Mouse (Mus musculus) thymus, adult 2 months (tissue): ENCODE data around the gene Fads1. TPM values are rescaled to one million over a fixed set of nuclear protein-coding genes. Genes with fewer than 3 reads are reported as not detected.

Experiments used
- DNase-seq: peaks from one replicate; pipeline ENCODE4 v3.0.0; 2021
- H3K27ac ChIP-seq: fragments of 200-500 bp; 2 replicates; pipeline ENCODE4 v1.5.1; 2012; ENCODE audit warnings: low read length, control low read depth; ENCODE audit not compliant: control insufficient read depth, insufficient read depth
- H3K27me3 ChIP-seq: fragments of 200-500 bp; 2 replicates; pipeline ENCODE4 v1.6.1; 2012; ENCODE audit warnings: mild to moderate bottlenecking, low read length, moderate library complexity, mixed read lengths; ENCODE audit not compliant: control insufficient read depth, insufficient read depth
- H3K36me3 ChIP-seq: fragments of 200-500 bp; 2 replicates; pipeline ENCODE4 v1.6.1; 2012; ENCODE audit warnings: mild to moderate bottlenecking, low read length, moderate library complexity; ENCODE audit not compliant: control insufficient read depth, insufficient read depth
- H3K4me1 ChIP-seq: fragments of 200-500 bp; replicated peaks from 2 replicates; pipeline ENCODE4 v1.6.1; 2012; ENCODE audit warnings: low read length; ENCODE audit not compliant: control insufficient read depth, insufficient read depth
- H3K4me3 ChIP-seq: fragments of 200-500 bp; 2 replicates; pipeline ENCODE4 v1.5.1; 2012; ENCODE audit warnings: mild to moderate bottlenecking, low read length, control low read depth, moderate library complexity; ENCODE audit not compliant: control insufficient read depth, insufficient read depth
- CTCF ChIP-seq: fragments of 200-500 bp; IDR thresholded peaks from 2 replicates; pipeline ENCODE4 v1.5.1; 2012; ENCODE audit warnings: mild to moderate bottlenecking, control low read depth, low read length, moderate library complexity, borderline replicate concordance; ENCODE audit not compliant: control insufficient read depth, poor library complexity, insufficient read depth; ENCODE audit errors: extremely low read depth
- POLR2A ChIP-seq: fragments of 200-500 bp; IDR thresholded peaks from 2 replicates; pipeline ENCODE4 v1.6.1; 2012; ENCODE audit warnings: mild to moderate bottlenecking, low read length, control low read depth, moderate library complexity; ENCODE audit not compliant: control insufficient read depth, poor library complexity, insufficient read depth; ENCODE audit errors: extremely low read depth
- WGBS: fragments of 180-500 bp; shearing (Covaris S2); methylation state at CpG from one replicate; pipeline ENCODE4 v1.1.7; 2018; 5-methylcytosine and 5-hydroxymethylcytosine counted together
- polyA plus RNA-seq: library from polyadenylated mRNA; depleted of rRNA; stranded (reverse); fragments of >200 nt; gene quantifications from 2 replicates; pipeline ENCODE4 v1.2.3, GENCODE M21; 2012

Fads1 gene
- polyA plus RNA-seq, 1 experiment, result 51.4 TPM

DNA sequence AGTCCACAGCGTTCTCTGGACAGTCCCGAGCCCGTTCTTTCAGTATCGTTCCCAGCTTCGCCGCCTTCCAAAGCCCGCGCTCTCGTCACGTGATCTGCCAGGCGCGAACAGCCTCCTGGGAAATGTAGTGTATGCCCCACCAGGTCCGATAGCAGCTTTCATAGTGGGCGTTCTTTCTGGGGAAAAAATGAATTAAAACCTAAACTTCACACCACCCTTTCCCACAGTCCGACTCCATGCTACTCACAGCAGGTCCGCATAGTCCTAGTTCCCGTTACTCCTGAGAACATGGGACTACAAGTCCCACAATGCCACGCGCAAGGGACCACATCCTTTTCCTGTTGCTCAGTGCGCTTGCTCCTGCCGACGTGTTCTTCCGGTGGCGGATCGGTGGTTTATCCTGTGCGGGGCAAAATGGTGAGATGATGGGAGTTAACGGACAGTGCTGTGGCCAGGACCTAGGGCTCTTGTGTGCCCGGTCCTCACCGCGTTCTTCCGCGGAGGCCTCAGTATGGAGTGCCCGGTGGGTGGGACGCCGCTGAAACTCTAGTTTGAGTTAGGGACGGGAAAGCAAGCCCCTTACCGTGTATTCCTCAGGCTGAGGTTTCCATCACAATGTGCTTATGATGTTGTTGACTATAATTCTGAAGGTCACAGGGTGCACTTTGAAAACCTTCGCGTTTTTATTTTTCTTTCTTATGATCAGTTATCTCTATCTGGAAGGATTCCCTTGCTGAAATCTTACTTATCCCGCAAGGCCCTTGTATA lies 21.3 kb downstream of the Fads1 start, which contains the start of the genes Tmem258 and Fen1:
Tmem258 (plus strand) TSS at position 167 of the 768 bp plus-strand sequence.
Fen1 (minus strand) TSS at position 322 of the 768 bp plus-strand sequence.
- H3K4me3 ChIP-seq, result peak within 1 kb of the TSS; percentile 79
- peak within 1 kb of the TSS; percentile 49 for H3K27ac ChIP-seq
- TF ChIP-seq CTCF (no peak), POLR2A (peak; percentile 38)
- WGBS, result under 1% methylated on average over 40 of the region's 40 CpGs
- H3K4me1 ChIP-seq, result peaks cover 3% of the 10 kb centered on the region; the same call in 1 of the 2 replicates
- H3K36me3 ChIP-seq, result peaks cover 20% of the 10 kb centered on the region
- H3K27me3 ChIP-seq, result no peaks in the 10 kb centered on the region
- peak; percentile 93 for DNase-seq

DNA sequence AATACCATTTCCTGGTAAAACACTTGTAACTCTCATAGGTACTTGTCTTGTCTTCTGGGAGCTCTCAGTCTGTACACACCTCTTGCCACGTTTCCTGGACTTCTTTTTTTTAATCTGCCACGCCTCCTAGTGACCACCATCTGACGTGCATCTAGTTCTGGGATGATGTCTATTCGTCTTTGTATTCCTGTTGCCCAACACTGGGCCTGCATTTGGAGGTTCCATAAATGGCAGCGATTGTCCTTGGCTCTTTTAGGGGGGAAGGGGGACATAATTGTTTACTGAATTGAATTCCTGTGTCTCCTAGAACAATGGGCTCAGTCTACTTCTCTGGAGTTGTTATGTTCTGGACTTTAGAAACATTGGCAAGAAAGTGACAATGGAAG lies 21.9 kb downstream of the Fads1 start:
- Histone ChIP-seq H3K4me1 (peaks cover 3% of the 10 kb centered on the region; the same call in 1 of the 2 replicates), H3K27me3 (no peaks in the 10 kb centered on the region), H3K36me3 (peaks cover 17% of the 10 kb centered on the region), H3K4me3 (no peak overlapping the region), H3K27ac (no peak overlapping the region)
- WGBS, result 2% methylated on average over 5 of the region's 5 CpGs
- TF ChIP-seq CTCF (no peak), POLR2A (no peak)
- DNase-seq, result peak; percentile 34

DNA sequence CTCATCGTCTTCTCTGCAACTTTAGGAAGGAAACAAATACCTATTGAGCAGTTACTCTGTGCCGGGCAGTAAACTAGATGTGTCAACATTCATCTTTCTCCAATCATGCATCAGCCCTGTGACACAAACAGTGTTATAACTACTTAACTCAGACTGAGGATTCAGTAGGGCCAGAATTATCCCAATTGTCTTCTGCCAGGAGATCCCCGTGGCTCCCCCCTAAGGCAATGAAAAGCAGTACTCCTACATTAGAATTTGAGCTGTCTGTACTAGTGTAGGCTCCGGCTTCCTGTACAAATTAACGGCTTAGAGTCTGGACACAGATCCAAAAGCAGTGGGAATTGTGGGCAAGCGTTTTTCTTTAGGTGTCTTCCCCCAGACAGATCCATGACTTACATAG lies 22.4 kb downstream of the Fads1 start:
- TF ChIP-seq CTCF (no peak), POLR2A (no peak)
- H3K27me3 ChIP-seq, result no peaks in the 10 kb centered on the region
- no peak overlapping the region for H3K4me3 ChIP-seq
- no peak for DNase-seq
- WGBS, result 78% methylated on average over 6 of the region's 6 CpGs
- H3K36me3 ChIP-seq, result peaks cover 13% of the 10 kb centered on the region; the same call in 1 of the 2 replicates
- H3K4me1 ChIP-seq, result peaks cover 3% of the 10 kb centered on the region; the same call in 1 of the 2 replicates
- H3K27ac ChIP-seq, result no peak overlapping the region

DNA sequence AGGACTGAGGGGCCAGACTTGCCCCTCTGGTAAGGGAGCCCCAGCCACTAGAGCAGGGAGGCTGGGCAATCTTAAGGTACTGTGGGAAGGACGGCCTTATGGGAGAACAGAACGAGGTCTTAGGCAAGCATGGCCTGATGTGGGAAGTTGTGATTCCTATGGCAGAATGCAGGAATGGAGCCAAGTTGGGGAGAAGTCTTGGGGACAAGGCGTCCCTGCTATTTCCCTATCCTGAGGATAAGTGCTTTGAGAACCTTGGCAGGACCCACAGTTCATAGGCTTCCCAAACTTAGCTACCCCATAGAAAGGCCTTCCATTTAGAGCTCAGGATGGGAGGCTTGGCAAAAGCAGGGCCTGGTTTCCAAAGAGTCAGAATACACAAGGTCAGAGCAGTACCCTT lies 26.2 kb downstream of the Fads1 start:
- H3K4me1 ChIP-seq, result no peaks in the 10 kb centered on the region
- H3K27ac ChIP-seq, result no peak overlapping the region
- no peaks in the 10 kb centered on the region for H3K27me3 ChIP-seq
- TF ChIP-seq POLR2A (no peak), CTCF (no peak)
- H3K36me3 ChIP-seq, result peaks cover 9% of the 10 kb centered on the region; the same call in 1 of the 2 replicates
- DNase-seq, result no peak
- no peak overlapping the region for H3K4me3 ChIP-seq
- 96% methylated on average over 3 of the region's 3 CpGs for WGBS

DNA sequence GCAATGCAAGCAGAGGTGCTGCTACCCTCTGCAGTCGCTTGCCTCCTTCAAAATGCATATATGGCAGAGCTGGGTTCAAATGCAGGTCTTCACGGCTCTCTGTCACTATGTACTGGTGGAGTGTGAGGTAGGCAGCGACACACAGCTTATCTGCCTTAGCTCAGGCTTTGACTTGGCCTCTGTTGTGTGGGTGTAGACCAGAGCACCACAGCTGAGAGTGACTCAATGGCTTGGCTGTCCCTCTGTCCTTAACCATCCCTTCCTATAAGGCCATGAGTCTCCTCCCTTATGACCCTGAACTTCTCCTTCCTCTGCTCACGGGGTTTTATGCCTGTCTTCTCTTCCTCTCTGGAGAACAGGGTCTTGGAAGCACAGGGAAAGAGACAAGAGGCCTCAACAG lies 28.2 kb downstream of the Fads1 start:
- Histone ChIP-seq H3K27me3 (no peaks in the 10 kb centered on the region), H3K4me1 (no peaks in the 10 kb centered on the region), H3K4me3 (no peak overlapping the region), H3K27ac (no peak overlapping the region), H3K36me3 (peaks cover 9% of the 10 kb centered on the region; the same call in 1 of the 2 replicates)
- WGBS, result 89% methylated on average over 4 of the region's 4 CpGs
- no peak for DNase-seq
- TF ChIP-seq CTCF (no peak), POLR2A (no peak)

DNA sequence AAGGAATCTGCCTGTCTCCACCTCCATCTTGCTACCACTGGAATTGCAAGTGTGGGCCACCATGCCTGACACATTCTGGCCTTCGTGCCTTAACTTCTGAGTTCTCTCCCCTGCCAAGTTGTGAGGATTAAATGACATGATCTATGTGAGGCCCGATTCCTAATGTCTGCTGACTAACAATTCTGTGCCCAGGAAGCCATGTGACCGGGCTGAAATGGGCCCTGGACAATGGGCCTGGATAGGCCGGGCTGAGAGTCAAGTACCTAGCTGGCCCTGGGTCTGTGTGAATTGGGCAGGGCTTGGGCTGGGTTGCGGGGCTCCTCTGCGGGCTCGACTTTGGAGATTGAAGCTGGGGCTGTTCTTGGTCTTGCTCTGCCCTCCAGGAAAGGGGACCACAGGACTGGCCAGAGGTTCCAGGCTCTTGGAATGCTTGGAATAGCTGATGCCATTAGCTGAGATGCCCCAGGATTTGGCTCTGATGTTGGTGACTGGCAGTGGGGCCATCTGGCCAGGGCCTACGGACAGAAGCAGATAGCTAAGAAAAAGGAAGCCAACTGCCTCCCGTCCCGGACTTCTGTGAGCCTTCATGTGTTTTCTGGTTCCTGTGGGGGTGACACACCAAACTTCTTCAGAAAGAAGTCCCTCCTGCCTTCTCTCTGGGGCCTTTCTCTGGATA lies 31.2 kb downstream of the Fads1 start:
- 93% methylated on average over 10 of the region's 10 CpGs for WGBS
- no peak overlapping the region for H3K27ac ChIP-seq
- H3K4me1 ChIP-seq, result no peaks in the 10 kb centered on the region
- peaks cover 3% of the 10 kb centered on the region; the same call in 1 of the 2 replicates for H3K36me3 ChIP-seq
- H3K27me3 ChIP-seq, result no peaks in the 10 kb centered on the region
- no peak for TF ChIP-seq POLR2A
- no peak for DNase-seq
- H3K4me3 ChIP-seq, result no peak overlapping the region
